Mouse (Mus musculus): ENCODE results near the gene Camta1.

Gene Camta1

GRCm38 (mm10) chr4:151386701-151387451 is 474.8 kb downstream of the Camta1 start:
- DNase-seq (ENCODE audit: low read depth, low spot score): peak; percentile 84

- DNase-seq (ENCODE audit: low read depth, low spot score): no peak
Observed at GRCm38 (mm10) chr4:151385985-151386700, 475.5 kb downstream of the Camta1 start.

GRCm38 (mm10) chr4:151377731-151378130 is 483.9 kb downstream of the Camta1 start:
- DNase-seq (ENCODE audit: low read depth, low spot score): peak; percentile 51

- DNase-seq (ENCODE audit: low read depth, low spot score): no peak
Observed at GRCm38 (mm10) chr4:151376234-151376633, 485.4 kb downstream of the Camta1 start.

GRCm38 (mm10) chr4:151372855-151373566 is 488.7 kb downstream of the Camta1 start:
- no peak for DNase-seq (ENCODE audit: low read depth, low spot score)

- peak; percentile 32 for DNase-seq (ENCODE audit: low read depth, low spot score)
Observed at GRCm38 (mm10) chr4:151366941-151367545, 494.6 kb downstream of the Camta1 start.

- no peak for DNase-seq (ENCODE audit: low read depth, low spot score)
Observed at GRCm38 (mm10) chr4:151360976-151361673, 500.6 kb downstream of the Camta1 start.

- DNase-seq (ENCODE audit: low read depth, low spot score): no peak
Observed at GRCm38 (mm10) chr4:151355505-151355904, 506.2 kb downstream of the Camta1 start.

- DNase-seq (ENCODE audit: low read depth, low spot score): no peak
Observed at GRCm38 (mm10) chr4:151352791-151353190, 508.9 kb downstream of the Camta1 start.

- no peak for DNase-seq (ENCODE audit: low read depth, low spot score)
Observed at GRCm38 (mm10) chr4:151352249-151352648, 509.4 kb downstream of the Camta1 start.

GRCm38 (mm10) chr4:151351757-151352156 is 509.9 kb downstream of the Camta1 start:
- peak; percentile 44 for DNase-seq (ENCODE audit: low read depth, low spot score)

- DNase-seq (ENCODE audit: low read depth, low spot score): no peak
Observed at GRCm38 (mm10) chr4:151347620-151348019, 514.1 kb downstream of the Camta1 start.

- no peak for DNase-seq (ENCODE audit: low read depth, low spot score)
Observed at GRCm38 (mm10) chr4:151346673-151347072, 515.0 kb downstream of the Camta1 start.

GRCm38 (mm10) chr4:151344811-151345210 is 516.9 kb downstream of the Camta1 start:
- DNase-seq (ENCODE audit: low read depth, low spot score): no peak

- no peak for DNase-seq (ENCODE audit: low read depth, low spot score)
Observed at GRCm38 (mm10) chr4:151339421-151339820, 522.3 kb downstream of the Camta1 start.

GRCm38 (mm10) chr4:151338931-151339330 is 522.7 kb downstream of the Camta1 start:
- DNase-seq (ENCODE audit: low read depth, low spot score): no peak

GRCm38 (mm10) chr4:151337543-151337942 is 524.1 kb downstream of the Camta1 start:
- peak; percentile 71 for DNase-seq (ENCODE audit: low read depth, low spot score)

- no peak for DNase-seq (ENCODE audit: low read depth, low spot score)
Observed at GRCm38 (mm10) chr4:151336413-151336812, 525.3 kb downstream of the Camta1 start.

- DNase-seq (ENCODE audit: low read depth, low spot score): peak; percentile 83
Observed at GRCm38 (mm10) chr4:151334951-151335742, 526.5 kb downstream of the Camta1 start.

- no peak for DNase-seq (ENCODE audit: low read depth, low spot score)
Observed at GRCm38 (mm10) chr4:151332074-151332849, 529.4 kb downstream of the Camta1 start.

All from ZHBTc4 (cell line).